8 mouse cellular contexts compared by ENCODE assay signal in the genomic region with DNA sequence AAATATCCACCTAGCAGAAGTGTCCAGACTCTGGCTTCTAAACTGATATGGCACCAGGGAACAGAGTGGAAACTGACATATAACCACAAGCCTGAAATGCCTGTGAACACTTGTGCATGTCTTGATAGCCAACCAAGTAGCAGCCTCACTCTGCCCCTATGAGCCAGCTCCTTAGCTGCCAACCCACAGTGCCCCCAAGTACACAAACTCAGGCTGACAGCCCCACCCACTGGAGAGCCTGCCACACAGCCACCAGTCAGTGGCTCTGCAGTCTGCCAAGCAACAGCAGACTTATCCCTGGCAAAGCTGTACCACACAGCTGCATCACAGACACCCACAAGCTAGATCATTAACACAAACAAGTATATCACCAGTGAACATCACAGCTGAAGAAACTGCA. TPM values are rescaled to one million over a fixed set of nuclear protein-coding genes. Genes with fewer than 3 reads are reported as not detected.
DNase-seq lines count a peak whose midpoint lies in the region; ATAC-seq and TF ChIP-seq lines count a peak whose summit lies in the region.
"Had no signal": no experiment of that assay in that cellular context is flagged by ENCODE, and none has a peak within 500 bp of the region (broad histone marks: within the 10 kb centered on the region; RNA-seq: fewer than 3 reads in every experiment).

No protein-coding gene starts in this region.

- H3K4me1 ChIP-seq in lung, embryonic 14.5 days (ENCODE audit: insufficient read depth), result peaks cover 8% of the 10 kb centered on the region; the same call in 1 of the 2 replicates
- no peaks in the 10 kb centered on the region for H3K4me1 ChIP-seq in thymus, adult 2 months (replicated peaks; ENCODE audit: control insufficient read depth, insufficient read depth, low read length)
- H3K4me1 ChIP-seq in hindbrain, embryonic 16.5 days (ENCODE audit: control insufficient read depth, insufficient read depth, low read depth, low read length), result no peaks in the 10 kb centered on the region

- ATAC-seq in lung, embryonic 14.5 days (ENCODE audit: insufficient read depth), result no peak
- ATAC-seq in hindbrain, embryonic 16.5 days, result no peak

- H3K9ac ChIP-seq in lung, embryonic 14.5 days, result no peak overlapping the region
- no peak overlapping the region for H3K9ac ChIP-seq in hindbrain, embryonic 16.5 days (ENCODE audit: low read depth, low read length)

- no peak overlapping the region for H3K27ac ChIP-seq in lung, embryonic 14.5 days (ENCODE audit: low read depth)
- no peak overlapping the region for H3K27ac ChIP-seq in thymus, adult 2 months (ENCODE audit: control insufficient read depth, insufficient read depth, low read length)
- no peak overlapping the region for H3K27ac ChIP-seq in hindbrain, embryonic 16.5 days (ENCODE audit: low read depth, low read length)

- H3K36me3 ChIP-seq in lung, embryonic 14.5 days (ENCODE audit: insufficient read depth), result no peaks in the 10 kb centered on the region
- H3K36me3 ChIP-seq in thymus, adult 2 months (ENCODE audit: control insufficient read depth, insufficient read depth, low read length), result no peaks in the 10 kb centered on the region
- no peaks in the 10 kb centered on the region for H3K36me3 ChIP-seq in hindbrain, embryonic 16.5 days (ENCODE audit: control insufficient read depth, insufficient read depth, low read length)

- H3K27me3 ChIP-seq in lung, embryonic 14.5 days (ENCODE audit: insufficient read depth, low read length), result no peaks in the 10 kb centered on the region
- no peaks in the 10 kb centered on the region for H3K27me3 ChIP-seq in thymus, adult 2 months (ENCODE audit: control insufficient read depth, insufficient read depth, low read length)
- H3K27me3 ChIP-seq in hindbrain, embryonic 16.5 days (replicated peaks; ENCODE audit: control insufficient read depth, insufficient read depth, low read length), result no peaks in the 10 kb centered on the region

- DNase-seq in layer of hippocampus, adult 11-12 months (ENCODE audit: low spot score), result peak; percentile 47
- no peak for DNase-seq in layer of hippocampus, adult 9-10 months (ENCODE audit: low spot score)
- peak; percentile 53 for DNase-seq in gastrocnemius, postnatal 14 days
- peak; percentile 21 for DNase-seq in lung, embryonic 14.5 days
- peak; percentile 74 for DNase-seq in thymus, adult 2 months
- DNase-seq in cerebellum, postnatal 36 days, result no peak

- no peak overlapping the region for H3K4me2 ChIP-seq in lung, embryonic 14.5 days
- H3K4me2 ChIP-seq in hindbrain, embryonic 16.5 days (ENCODE audit: low read length), result no peak overlapping the region

- no peak for TF ChIP-seq POLR2A in thymus, adult 2 months (IDR thresholded peaks at IDR 0.05; ENCODE audit: control insufficient read depth, extremely low read depth, insufficient read depth, low read length, poor library complexity)

- TF ChIP-seq CTCF in lung, embryonic 14.5 days (IDR thresholded peaks at IDR 0.05; ENCODE audit: low read depth), result peak; percentile 46
- peak; percentile 78 for TF ChIP-seq CTCF in thymus, adult 2 months (IDR thresholded peaks at IDR 0.05; ENCODE audit: borderline replicate concordance, control insufficient read depth, extremely low read depth, insufficient read depth, low read length, poor library complexity)

- no peaks in the 10 kb centered on the region for H3K9me3 ChIP-seq in lung, embryonic 14.5 days (ENCODE audit: low read depth, low read length)
- no peaks in the 10 kb centered on the region for H3K9me3 ChIP-seq in hindbrain, embryonic 16.5 days (ENCODE audit: control insufficient read depth, low read length)

- no peak overlapping the region for H3K4me3 ChIP-seq in lung, embryonic 14.5 days (ENCODE audit: low read depth, low read length)
- H3K4me3 ChIP-seq in thymus, adult 2 months (ENCODE audit: control insufficient read depth, insufficient read depth, low read length), result no peak overlapping the region
- no peak overlapping the region for H3K4me3 ChIP-seq in hindbrain, embryonic 16.5 days (ENCODE audit: low read length)
- H3K4me3 ChIP-seq: myocyte had no signal

- intact Hi-C loops in gastrocnemius, postnatal 14 days (cut with DNase I; ENCODE audit: low total_unique reads), result loop anchor here (5.0 kb wide), 1 partner anchor 76 kb away; no protein-coding TSS in a partner anchor

RNA-seq across cellular contexts. Expression of gene Rtl10, which starts 19.4 kb away (rescaled TPM):
- 1 to 10 TPM; 2.6 to 5.3 TPM for total RNA-seq in gastrocnemius, postnatal 14 days (2021)
- 4.2 and 4.8 TPM in 2 replicates for polyA plus RNA-seq in lung, embryonic 14.5 days (2014; fragmentation: Nextera tagmentation; extraction: Ambion mirVana)
- polyA plus RNA-seq in thymus, adult 2 months (2012; rRNA removed), result 47.0 and 63.6 TPM in 2 replicates
- 3.2 and 3.6 TPM in 2 replicates for polyA plus RNA-seq in hindbrain, embryonic 16.5 days (2015; fragmentation: Nextera tagmentation; extraction: Ambion mirVana)

RNA-seq across cellular contexts. Expression of gene Gnb1l, which starts 19.6 kb away (rescaled TPM):
- total RNA-seq in gastrocnemius, postnatal 14 days (2021), result 1 to 10 TPM; 2.7 to 3.1 TPM
- 16.2 and 17.6 TPM in 2 replicates for polyA plus RNA-seq in lung, embryonic 14.5 days (2014; fragmentation: Nextera tagmentation; extraction: Ambion mirVana)
- polyA plus RNA-seq in thymus, adult 2 months (2012; rRNA removed), result 38.7 and 48.9 TPM in 2 replicates
- 16.4 and 19.3 TPM in 2 replicates for polyA plus RNA-seq in hindbrain, embryonic 16.5 days (2015; fragmentation: Nextera tagmentation; extraction: Ambion mirVana)

Comparison
In these comparisons a context has a peak if more than half of its experiments do, and no peak if none do; other contexts are left out.
1. DNase-seq: peak in layer of hippocampus, adult 11-12 months (single experiment), gastrocnemius, postnatal 14 days (single experiment), lung, embryonic 14.5 days (single experiment) and thymus, adult 2 months (single experiment); none in layer of hippocampus, adult 9-10 months (single experiment) and cerebellum, postnatal 36 days (0 of 2).